Comparison of ENCODE assay signal across 12 mouse cellular contexts in genomic region chr1:89089821-89090600, GRCm38 (mm10). TPM values are rescaled to one million over a fixed set of nuclear protein-coding genes. Genes with fewer than 3 reads are reported as not detected.
DNase-seq lines count a peak whose midpoint lies in the region; ATAC-seq lines count a peak whose summit lies in the region.
"Had no signal": no experiment of that assay in that cellular context is flagged by ENCODE, and none has a peak within 500 bp of the region (broad histone marks: within the 10 kb centered on the region; RNA-seq: fewer than 3 reads in every experiment).

No protein-coding gene starts in this region.

- H3K9me3 ChIP-seq in forebrain, embryonic 10.5 days, result no peaks in the 10 kb centered on the region
- no peaks in the 10 kb centered on the region for H3K9me3 ChIP-seq in forebrain, embryonic 11.5 days (ENCODE audit: control insufficient read depth, low read length)
- H3K9me3 ChIP-seq in kidney, embryonic 15.5 days (replicated peaks), result no peaks in the 10 kb centered on the region
- H3K9me3 ChIP-seq: limb, embryonic 15.5 days had no signal

- H3K4me3 ChIP-seq in forebrain, embryonic 10.5 days, result no peak overlapping the region
- no peak overlapping the region for H3K4me3 ChIP-seq in forebrain, embryonic 11.5 days (ENCODE audit: low read depth, low read length)
- no peak overlapping the region for H3K4me3 ChIP-seq in kidney, embryonic 15.5 days (replicated peaks)
- H3K4me3 ChIP-seq: limb, embryonic 15.5 days had no signal

- no peak for DNase-seq in forebrain, embryonic 10.5 days (ENCODE audit: extremely low spot score, low spot score)
- DNase-seq in forebrain, embryonic 11.5 days (ENCODE audit: low spot score), result no peak
- DNase-seq in kidney, adult 9 months, result no peak
- DNase-seq in thymus, postnatal 0 days (ENCODE audit: low spot score), result peak; percentile 62
- DNase-seq in frontal cortex, postnatal 14 days (ENCODE audit: low spot score in 2 of 2), result no peak
- no peak for DNase-seq in frontal cortex, postnatal 36 days (ENCODE audit: low spot score in 2 of 2)
- DNase-seq: retina, postnatal 1 day had no signal

- 84% methylated on average over 21 of the region's 21 CpGs for WGBS in forebrain, embryonic 10.5 days
- WGBS in forebrain, embryonic 11.5 days, result 88% methylated on average over 21 of the region's 21 CpGs
- WGBS in kidney, embryonic 15.5 days, result 75% methylated on average over 21 of the region's 21 CpGs

- H3K4me1 ChIP-seq in forebrain, embryonic 10.5 days, result peaks cover 94% of the 10 kb centered on the region
- peaks cover 26% of the 10 kb centered on the region for H3K4me1 ChIP-seq in forebrain, embryonic 11.5 days (replicated peaks; ENCODE audit: control insufficient read depth, insufficient read depth, low read length)
- peaks cover 86% of the 10 kb centered on the region for H3K4me1 ChIP-seq in kidney, embryonic 15.5 days

- H3K36me3 ChIP-seq in forebrain, embryonic 10.5 days (replicated peaks), result peaks cover 4% of the 10 kb centered on the region; the same call in 1 of the 2 replicates
- H3K36me3 ChIP-seq in forebrain, embryonic 11.5 days (ENCODE audit: control insufficient read depth, insufficient read depth, low read length), result no peaks in the 10 kb centered on the region
- no peaks in the 10 kb centered on the region for H3K36me3 ChIP-seq in kidney, embryonic 15.5 days
- H3K36me3 ChIP-seq: limb, embryonic 15.5 days had no signal

- no peak for ATAC-seq in forebrain, embryonic 11.5 days (replicated peaks; ENCODE audit: low FRiP score)
- ATAC-seq in kidney, embryonic 15.5 days (replicated peaks; ENCODE audit: low FRiP score), result no peak
- peak; percentile 23 to 37; a peak in 2 of 4 replicates for ATAC-seq in hematopoietic stem cell, adult 5-6 weeks (replicated peaks in 1 of 2; ENCODE audit: insufficient read depth in 1 of 2, low FRiP score in 2 of 2, low TSS enrichment in 1 of 2, low read depth in 1 of 2, poor library complexity in 2 of 2, severe bottlenecking in 2 of 2)

- no peak overlapping the region for H3K9ac ChIP-seq in forebrain, embryonic 11.5 days (ENCODE audit: low read length)
- no peak overlapping the region for H3K9ac ChIP-seq in kidney, embryonic 15.5 days
- H3K9ac ChIP-seq: limb, embryonic 15.5 days had no signal

- no peak overlapping the region for H3K4me2 ChIP-seq in forebrain, embryonic 11.5 days (ENCODE audit: low read depth, low read length, severe bottlenecking)
- no peak overlapping the region for H3K4me2 ChIP-seq in kidney, embryonic 15.5 days
- H3K4me2 ChIP-seq: limb, embryonic 15.5 days; midbrain, embryonic 11.5 days had no signal

- no peaks in the 10 kb centered on the region for H3K27me3 ChIP-seq in forebrain, embryonic 10.5 days (ENCODE audit: poor library complexity, severe bottlenecking)
- H3K27me3 ChIP-seq in forebrain, embryonic 11.5 days (ENCODE audit: control insufficient read depth, insufficient read depth, low read length), result no peaks in the 10 kb centered on the region
- H3K27me3 ChIP-seq in kidney, embryonic 15.5 days, result no peaks in the 10 kb centered on the region
- H3K27me3 ChIP-seq: limb, embryonic 15.5 days had no signal

- H3K27ac ChIP-seq in forebrain, embryonic 10.5 days, result peak overlapping the region; percentile 48
- H3K27ac ChIP-seq in forebrain, embryonic 11.5 days (ENCODE audit: low read depth, low read length), result no peak overlapping the region
- peak overlapping the region; percentile 39 for H3K27ac ChIP-seq in kidney, embryonic 15.5 days
- H3K27ac ChIP-seq: limb, embryonic 15.5 days had no signal

RNA-seq across cellular contexts. Expression of gene Sh3bp4, which starts 19.8 kb away (rescaled TPM):
- polyA plus RNA-seq in forebrain, embryonic 10.5 days (2016; fragmentation: Nextera tagmentation; extraction: Ambion mirVana), result 27.7 and 28.7 TPM in 2 replicates
- polyA plus RNA-seq in forebrain, embryonic 11.5 days (2014; fragmentation: Nextera tagmentation; extraction: Ambion mirVana), result 29.3 and 30.2 TPM in 2 replicates
- 25.4 and 28.7 TPM in 2 replicates for polyA plus RNA-seq in kidney, embryonic 15.5 days (2015; fragmentation: Nextera tagmentation; extraction: Ambion mirVana)
- 0.44 and 0.55 TPM in 2 replicates for total RNA-seq in hematopoietic stem cell, adult 5-6 weeks (2017)
- 2.9 and 3.0 TPM in 2 replicates for polyA plus RNA-seq in thymus, postnatal 0 days (2015; fragmentation: Nextera tagmentation; extraction: Ambion mirVana)
- total RNA-seq: MEL had no signal

Comparison
In these comparisons a context has a peak if more than half of its experiments do, and no peak if none do; other contexts are left out.
1. ATAC-seq: peak in hematopoietic stem cell, adult 5-6 weeks (2 of 2); none in forebrain, embryonic 11.5 days (single experiment) and kidney, embryonic 15.5 days (single experiment).